Mouse (Mus musculus): ENCODE results near the gene Erp29. TPM values are rescaled to one million over a fixed set of nuclear protein-coding genes. Genes with fewer than 3 reads are reported as not detected.

Gene Erp29
- total RNA-seq, 1 experiment = 339 TPM

DNA sequence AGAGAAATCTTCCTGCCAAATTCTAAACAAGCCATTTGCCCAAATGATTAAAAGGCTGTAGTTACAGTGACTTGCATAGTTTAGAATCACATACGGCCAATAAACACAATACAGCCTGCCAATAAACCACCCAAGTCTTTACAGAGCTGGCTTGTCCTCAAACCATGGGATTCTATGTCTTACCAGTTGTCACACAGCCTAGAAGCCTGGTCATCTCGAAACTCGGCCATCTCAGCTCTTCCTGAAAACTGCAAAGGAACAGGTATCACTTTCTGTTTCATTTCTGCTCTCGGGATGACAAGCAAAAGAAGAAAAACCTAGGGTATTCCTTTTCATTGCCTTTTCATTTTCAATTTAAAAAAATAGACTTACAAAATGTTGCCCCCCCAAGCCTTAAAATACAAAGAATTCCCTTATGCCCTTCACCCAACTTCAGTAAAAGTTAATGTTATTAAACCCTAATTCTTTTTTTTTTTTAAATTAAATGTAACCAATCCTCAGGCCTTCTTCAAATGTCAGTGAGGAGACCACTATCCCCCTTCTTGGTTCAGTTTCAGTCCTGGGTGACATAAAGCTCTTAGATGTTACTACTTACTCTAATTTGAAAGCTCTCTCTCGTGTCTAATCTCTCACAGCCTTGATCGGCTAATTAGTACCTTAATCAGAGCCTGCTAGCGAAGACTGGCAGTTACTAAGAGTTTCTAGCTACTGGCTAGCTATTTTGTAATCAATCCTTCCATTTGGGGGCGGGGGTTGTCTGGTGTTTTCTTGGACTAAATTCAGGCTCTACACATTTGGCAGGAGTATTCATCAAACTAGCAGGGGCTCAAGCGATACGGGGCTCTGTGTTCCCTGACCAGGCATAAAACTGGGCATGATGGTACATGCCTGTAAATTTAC, 68.2 kb downstream of the Erp29 start:
- H3K36me3 ChIP-seq (ENCODE audit: control insufficient read depth, insufficient read depth, low read length, poor library complexity, severe bottlenecking) = no peaks in the 10 kb centered on the region
- H3K4me3 ChIP-seq (ENCODE audit: insufficient read depth in 1 of 2, low read depth in 1 of 2, low read length in 2 of 2, poor library complexity in 1 of 2, severe bottlenecking in 1 of 2) = peak overlapping the region in 1 of 2 experiments; percentile 73; a peak in 2 of 4 replicates
- H3K9me3 ChIP-seq (ENCODE audit: control insufficient read depth, insufficient read depth, low read depth, low read length) = no peaks in the 10 kb centered on the region
- TF ChIP-seq CHD2 (IDR thresholded peaks at IDR 0.05; ENCODE audit: low read depth, low read length) (no peak), MAFK (IDR thresholded peaks at IDR 0.05; ENCODE audit: insufficient read depth, low read depth, low read length) (no peak)
- H3K27ac ChIP-seq (ENCODE audit: insufficient read depth, low read depth, low read length, poor library complexity, severe bottlenecking) = no peak overlapping the region
- in situ Hi-C loops (cut with MboI; ENCODE audit: low sequenced_read_pairs in 2 of 2, unreplicated experiment in 2 of 2) = loop anchor here in 1 of 2 experiments (10.0 kb wide), 1 partner anchor 169 kb away; no protein-coding TSS in a partner anchor
- H3K4me1 ChIP-seq (ENCODE audit: control insufficient read depth in 2 of 2, insufficient read depth in 2 of 2, low read length in 2 of 2, poor library complexity in 1 of 2) = peaks cover 0 to 4% of the 10 kb centered on the region in 2 experiments; a peak in 1 of 4 replicates
- DNase-seq (ENCODE audit: low read depth, low spot score) = no peak
- no peak overlapping the region for H3K9ac ChIP-seq (ENCODE audit: insufficient read depth, low read depth, low read length, poor library complexity, severe bottlenecking)

DNA sequence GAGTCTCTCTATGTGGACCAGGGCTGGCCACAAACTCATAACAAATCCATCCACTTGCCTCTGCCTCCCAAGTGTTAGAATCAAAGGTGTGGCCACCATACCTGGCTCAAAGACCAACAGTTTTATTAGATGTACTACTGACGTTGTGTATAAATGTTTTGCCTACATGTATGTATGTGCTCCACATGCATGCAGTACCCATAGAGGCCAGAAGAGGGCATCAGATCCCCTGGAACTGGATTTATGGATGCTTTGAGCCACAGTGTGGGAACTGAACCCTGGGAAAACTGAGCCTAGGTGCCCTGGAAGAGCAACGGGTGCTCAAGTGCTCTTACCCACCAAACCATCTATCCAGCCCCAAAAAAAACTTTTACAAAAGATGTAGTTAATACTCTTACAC, 71.6 kb downstream of the Erp29 start:
- no peaks in the 10 kb centered on the region; the same call in 1 of the 2 replicates for H3K36me3 ChIP-seq (ENCODE audit: control insufficient read depth, insufficient read depth, low read length, poor library complexity, severe bottlenecking)
- H3K9me3 ChIP-seq (ENCODE audit: control insufficient read depth, insufficient read depth, low read depth, low read length) = no peaks in the 10 kb centered on the region
- H3K9ac ChIP-seq (ENCODE audit: insufficient read depth, low read depth, low read length, poor library complexity, severe bottlenecking) = no peak overlapping the region
- no peak overlapping the region for H3K27ac ChIP-seq (ENCODE audit: insufficient read depth, low read depth, low read length, poor library complexity, severe bottlenecking)
- 0 out of 4 replicates have a peak, but pooled peaks cover 0 to 1% of the 10 kb centered on the region in 2 experiments for H3K4me1 ChIP-seq (ENCODE audit: control insufficient read depth in 2 of 2, insufficient read depth in 2 of 2, low read length in 2 of 2, poor library complexity in 1 of 2)
- in situ Hi-C loops (cut with MboI; ENCODE audit: low sequenced_read_pairs in 2 of 2, unreplicated experiment in 2 of 2) = loop anchor here in 1 of 2 experiments (10.0 kb wide), 1 partner anchor 166 kb away; no protein-coding TSS in a partner anchor
- no peak overlapping the region for H3K4me3 ChIP-seq (ENCODE audit: insufficient read depth in 1 of 2, low read depth in 1 of 2, low read length in 2 of 2, poor library complexity in 1 of 2, severe bottlenecking in 1 of 2)
- DNase-seq (ENCODE audit: low read depth, low spot score) = peak; percentile 38
- TF ChIP-seq MAFK (IDR thresholded peaks at IDR 0.05; ENCODE audit: insufficient read depth, low read depth, low read length) = no peak
- peak; percentile 27; the same call in 1 of the 2 replicates for TF ChIP-seq ZC3H11A (IDR thresholded peaks at IDR 0.05; ENCODE audit: borderline replicate concordance, low read depth, low read length)

DNA sequence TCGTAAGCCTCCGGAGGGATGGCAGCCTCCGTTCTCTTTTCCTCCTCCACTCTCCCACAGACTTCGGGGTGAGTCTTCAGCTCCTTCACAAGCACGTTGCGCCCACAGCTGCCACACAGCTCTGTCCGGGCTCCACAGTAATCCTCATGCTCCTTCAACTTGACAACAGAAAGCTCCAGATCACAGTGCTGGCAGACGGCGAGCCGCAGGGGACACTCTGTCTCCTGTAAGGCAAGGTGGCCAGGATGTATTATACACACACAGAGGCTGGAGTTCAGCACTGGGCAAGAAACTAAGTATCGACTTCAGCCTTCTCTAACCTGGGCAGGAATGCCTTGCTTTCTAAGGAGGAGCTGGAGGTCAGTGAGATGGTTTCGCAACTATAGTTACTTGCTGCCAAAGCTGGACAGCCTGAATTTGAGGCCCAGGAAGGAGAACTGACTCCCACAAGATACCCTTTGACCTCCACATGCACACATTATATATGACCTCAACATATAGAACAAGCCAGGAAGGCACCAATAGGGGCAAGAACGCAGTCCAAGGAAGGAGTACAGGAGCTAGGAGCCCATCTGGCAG, 73.5 kb downstream of the Erp29 start:
- Histone ChIP-seq H3K9ac (ENCODE audit: insufficient read depth, low read depth, low read length, poor library complexity, severe bottlenecking) (no peak overlapping the region), H3K4me1 (ENCODE audit: control insufficient read depth in 2 of 2, insufficient read depth in 2 of 2, low read length in 2 of 2, poor library complexity in 1 of 2) (no peaks in the 10 kb centered on the region), H3K4me3 (ENCODE audit: insufficient read depth in 1 of 2, low read depth in 1 of 2, low read length in 2 of 2, poor library complexity in 1 of 2, severe bottlenecking in 1 of 2) (no peak overlapping the region), H3K36me3 (ENCODE audit: control insufficient read depth, insufficient read depth, low read length, poor library complexity, severe bottlenecking) (peaks cover 6% of the 10 kb centered on the region), H3K27ac (ENCODE audit: insufficient read depth, low read depth, low read length, poor library complexity, severe bottlenecking) (no peak overlapping the region), H3K9me3 (ENCODE audit: control insufficient read depth, insufficient read depth, low read depth, low read length) (no peaks in the 10 kb centered on the region)
- in situ Hi-C loops (cut with MboI; ENCODE audit: low sequenced_read_pairs in 2 of 2, unreplicated experiment in 2 of 2) = no loop called here
- TF ChIP-seq MAFK (IDR thresholded peaks at IDR 0.05; ENCODE audit: insufficient read depth, low read depth, low read length) (no peak), ZC3H11A (IDR thresholded peaks at IDR 0.05; ENCODE audit: borderline replicate concordance, low read depth, low read length) (no peak), HCFC1 (IDR thresholded peaks at IDR 0.05; ENCODE audit: borderline replicate concordance, insufficient read depth, low read length) (no peak), CHD2 (IDR thresholded peaks at IDR 0.05; ENCODE audit: low read depth, low read length) (no peak), ZNF384 (IDR thresholded peaks at IDR 0.05; ENCODE audit: low read depth, low read length) (no peak)
- DNase-seq (ENCODE audit: low read depth, low spot score) = no peak

Other genes with a start within 250 kb of the Erp29 start
- 1,876 and 2,169 TPM in 2 replicates for gene Rpl6, start 248.0 kb downstream of the Erp29 start, total RNA-seq (2012; rRNA removed)
- 14.2 and 22.4 TPM in 2 replicates for gene Hectd4, start 232.3 kb downstream of the Erp29 start, total RNA-seq (2012; rRNA removed)
- 13.8 and 15.6 TPM in 2 replicates for gene Trafd1, start 66.9 kb downstream of the Erp29 start, total RNA-seq (2012; rRNA removed)
- gene Naa25, start 54.6 kb downstream of the Erp29 start, total RNA-seq (2012; rRNA removed) = 92.3 and 118 TPM in 2 replicates
- 3.0 and 3.8 TPM in 2 replicates for gene Tmem116, start 613 bp downstream of the Erp29 start, total RNA-seq (2012; rRNA removed)
- gene Adam1b, start 50.9 kb upstream of the Erp29 start, total RNA-seq (2012; rRNA removed) = 0.09 TPM in 1 of 2 replicates, not detected in the other
- 6.1 and 6.3 TPM in 2 replicates for gene Adam1a, start 93.0 kb upstream of the Erp29 start, total RNA-seq (2012; rRNA removed)
- not detected in 2 replicates for gene Gm42878, start 93.0 kb upstream of the Erp29 start, total RNA-seq (2012; rRNA removed)
- 94.3 and 111 TPM in 2 replicates for gene Mapkapk5, start 93.4 kb upstream of the Erp29 start, total RNA-seq (2012; rRNA removed)
- gene Aldh2, start 141.3 kb upstream of the Erp29 start, total RNA-seq (2012; rRNA removed) = 157 and 238 TPM in 2 replicates
- 6.0 and 8.3 TPM in 2 replicates for gene Acad12, start 166.4 kb upstream of the Erp29 start, total RNA-seq (2012; rRNA removed)
- gene Acad10, start 208.0 kb upstream of the Erp29 start, total RNA-seq (2012; rRNA removed) = 14.0 and 24.4 TPM in 2 replicates
- 24.2 and 31.8 TPM in 2 replicates for gene Brap, start 208.1 kb upstream of the Erp29 start, total RNA-seq (2012; rRNA removed)